Mouse (Mus musculus): ENCODE measurements around the gene Fabp3.

The Fabp3 gene

GRCm38 (mm10) chr4:130335867-130336266 is 27.5 kb downstream of the Fabp3 start:
- DNase-seq = no peak

DNA sequence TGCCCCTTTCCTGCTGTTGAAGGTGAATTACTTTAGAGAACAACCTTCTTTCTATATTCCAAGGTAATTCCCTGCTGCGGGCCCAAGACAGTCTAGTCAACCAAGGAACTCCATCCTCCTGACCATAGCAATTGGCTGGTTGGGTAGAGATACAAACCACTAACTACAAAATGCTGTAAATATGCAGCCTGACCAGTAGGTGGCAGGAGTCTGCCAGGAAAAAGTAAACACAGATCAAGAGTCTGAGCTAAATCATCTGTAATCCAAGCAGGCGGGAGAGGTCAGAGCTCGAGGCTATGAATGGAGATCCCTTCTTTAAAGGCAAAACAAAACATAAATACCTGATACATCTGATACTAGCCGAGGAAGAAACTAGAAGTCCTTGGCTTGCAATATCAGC is 33.3 kb downstream of the Fabp3 start:
- peak; percentile 55 for DNase-seq

- DNase-seq = no peak
Observed at GRCm38 (mm10) chr4:130349666-130350065, 41.3 kb downstream of the Fabp3 start.

DNA sequence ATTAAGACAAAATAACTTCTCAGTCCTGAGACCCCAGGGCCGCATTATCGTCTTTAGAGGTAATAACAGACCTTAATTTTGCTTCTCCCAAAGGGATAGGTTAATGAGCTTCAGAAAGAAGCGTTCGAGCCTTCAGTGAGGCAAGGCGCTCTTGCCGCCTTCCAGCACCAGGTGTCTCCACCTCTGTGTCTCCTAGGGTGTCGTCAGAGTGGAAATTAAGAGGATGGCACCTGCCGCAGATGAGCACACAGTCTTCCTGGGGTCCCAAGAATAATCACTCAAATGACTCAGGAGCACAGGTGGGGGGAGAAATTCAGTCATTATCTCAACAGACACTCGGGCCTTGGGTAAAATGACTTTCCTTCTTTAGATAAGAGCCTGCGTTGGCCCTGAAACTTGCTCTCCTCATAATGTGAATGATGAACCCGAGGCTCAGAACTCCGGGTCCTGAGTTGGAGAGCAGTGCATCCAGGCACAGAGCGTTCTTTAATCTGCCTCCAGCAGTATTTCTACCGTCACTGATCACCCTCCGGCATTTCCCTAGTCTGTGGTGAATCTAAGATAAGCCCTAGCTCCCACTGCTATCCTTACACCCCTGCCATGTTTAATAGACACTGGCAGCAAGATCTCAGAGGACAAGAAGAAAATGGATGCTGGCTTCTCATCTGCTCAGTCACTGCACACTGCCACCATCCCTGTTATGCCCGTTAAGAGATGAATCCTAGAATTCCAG is 42.5 kb downstream of the Fabp3 start:
- no peak for DNase-seq

GRCm38 (mm10) chr4:130352588-130352987 is 44.2 kb downstream of the Fabp3 start:
- peak; percentile 18 for DNase-seq

- no peak for DNase-seq
Observed at GRCm38 (mm10) chr4:130357946-130358345, 49.6 kb downstream of the Fabp3 start.

GRCm38 (mm10) chr4:130359486-130360237 is 51.3 kb downstream of the Fabp3 start, which contains the start of the genes Zcchc17 and Snrnp40:
TSS of gene Zcchc17 (minus strand) at chr4:130359943.
TSS of gene Snrnp40 (plus strand) at chr4:130360132.
- DNase-seq = peak; percentile 100

DNA sequence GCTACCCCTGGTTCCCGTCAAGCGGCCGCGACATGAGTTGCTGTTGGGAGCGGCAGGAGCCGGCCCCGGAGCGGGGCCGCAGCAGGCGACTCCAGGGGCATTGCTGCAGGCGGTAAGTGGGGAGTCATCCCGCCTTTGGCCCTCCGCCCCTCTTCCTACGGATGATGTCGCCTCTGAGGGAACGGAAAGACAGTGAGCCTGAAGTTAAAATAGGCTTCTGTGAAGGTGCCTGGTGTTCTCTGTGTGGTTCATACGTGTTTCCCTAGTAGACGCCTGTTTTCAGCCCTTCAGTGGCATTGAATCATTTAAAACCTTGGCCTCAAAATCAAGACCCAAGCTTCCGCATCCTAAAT is 51.8 kb downstream of the Fabp3 start:
- no peak for DNase-seq

Measured in kidney, postnatal 14 days (tissue).